Comparison of ENCODE assay signal across 31 mouse cellular contexts in genomic region chr13:37885392-37885791, GRCm38 (mm10).
DNase-seq lines count a peak whose midpoint lies in the region; ATAC-seq and TF ChIP-seq lines count a peak whose summit lies in the region.
"Had no signal": no experiment of that assay in that cellular context is flagged by ENCODE, and none has a peak within 500 bp of the region (broad histone marks: within the 10 kb centered on the region; RNA-seq: fewer than 3 reads in every experiment).

No protein-coding gene starts in this region.

- H3K4me1 ChIP-seq in G1E (ENCODE audit: insufficient read depth, low read depth, low read length) = peaks cover 83% of the 10 kb centered on the region
- H3K4me1 ChIP-seq in liver, embryonic 12.5 days = peaks cover 94% of the 10 kb centered on the region
- H3K4me1 ChIP-seq in liver, postnatal 0 days (ENCODE audit: insufficient read depth) = peaks cover 69% of the 10 kb centered on the region
- H3K4me1 ChIP-seq: forebrain, embryonic 15.5 days; midbrain, embryonic 15.5 days had no signal

- peak; percentile 18; the same call in 1 of the 2 replicates for ATAC-seq in G1E (ENCODE audit: extremely low read depth, insufficient number of reproducible peaks, low FRiP score, poor library complexity, severe bottlenecking)
- peak; percentile 85 for ATAC-seq in liver, embryonic 12.5 days
- ATAC-seq in liver, postnatal 0 days = peak; percentile 35
- no peak for ATAC-seq in cerebellum, adult (ENCODE audit: insufficient number of reproducible peaks, low FRiP score, low TSS enrichment)
- ATAC-seq: forebrain, embryonic 15.5 days; intestine, embryonic 16.5 days; midbrain, embryonic 15.5 days had no signal

- H3K9ac ChIP-seq in liver, embryonic 12.5 days = peak overlapping the region; percentile 28; the same call in 1 of the 2 replicates
- H3K9ac ChIP-seq in liver, postnatal 0 days (replicated peaks) = no peak overlapping the region
- H3K9ac ChIP-seq: embryonic facial prominence, embryonic 12.5 days; forebrain, embryonic 15.5 days; heart, embryonic 12.5 days; hindbrain, embryonic 13.5 days; limb, embryonic 15.5 days; midbrain, embryonic 15.5 days; neural tube, embryonic 15.5 days had no signal

- H3K4me3 ChIP-seq in G1E (ENCODE audit: low read depth, low read length) = no peak overlapping the region
- 0 out of 2 replicates have a peak overlapping the region, but pooled peaks have one; percentile 1 for H3K4me3 ChIP-seq in liver, embryonic 12.5 days
- H3K4me3 ChIP-seq in liver, postnatal 0 days (ENCODE audit: low read depth, low read length) = no peak overlapping the region
- H3K4me3 ChIP-seq: embryonic facial prominence, embryonic 12.5 days; forebrain, embryonic 10.5 days; forebrain, embryonic 15.5 days; heart, embryonic 12.5 days; hindbrain, embryonic 13.5 days; limb, embryonic 10.5 days; limb, embryonic 15.5 days; midbrain, embryonic 10.5 days; midbrain, embryonic 15.5 days; neural tube, embryonic 15.5 days had no signal

- 40% methylated on average over 2 of the region's 2 CpGs for WGBS in liver, embryonic 12.5 days (ENCODE audit: insufficient replicate concordance)
- 53% methylated on average over 2 of the region's 2 CpGs for WGBS in liver, postnatal 0 days (ENCODE audit: insufficient replicate concordance)

- H3K9me3 ChIP-seq in G1E (replicated peaks) = no peaks in the 10 kb centered on the region
- H3K9me3 ChIP-seq in liver, embryonic 12.5 days (replicated peaks) = no peaks in the 10 kb centered on the region
- no peaks in the 10 kb centered on the region for H3K9me3 ChIP-seq in liver, postnatal 0 days (ENCODE audit: low read length)
- H3K9me3 ChIP-seq: embryonic facial prominence, embryonic 12.5 days; forebrain, embryonic 10.5 days; forebrain, embryonic 15.5 days; heart, embryonic 12.5 days; hindbrain, embryonic 13.5 days; limb, embryonic 10.5 days; limb, embryonic 15.5 days; midbrain, embryonic 10.5 days; midbrain, embryonic 15.5 days; neural tube, embryonic 15.5 days had no signal

- peaks cover 84% of the 10 kb centered on the region for H3K36me3 ChIP-seq in G1E (replicated peaks)
- H3K36me3 ChIP-seq in liver, embryonic 12.5 days = peaks cover 29% of the 10 kb centered on the region
- H3K36me3 ChIP-seq in liver, postnatal 0 days (replicated peaks; ENCODE audit: insufficient read depth, low read length) = peaks cover 15% of the 10 kb centered on the region
- H3K36me3 ChIP-seq: embryonic facial prominence, embryonic 12.5 days; forebrain, embryonic 15.5 days; hindbrain, embryonic 13.5 days; midbrain, embryonic 15.5 days; neural tube, embryonic 15.5 days had no signal

- no peaks in the 10 kb centered on the region for H3K27me3 ChIP-seq in G1E (ENCODE audit: insufficient read depth, low read length)
- no peaks in the 10 kb centered on the region for H3K27me3 ChIP-seq in liver, embryonic 12.5 days (replicated peaks)
- H3K27me3 ChIP-seq in liver, postnatal 0 days (ENCODE audit: insufficient read depth, low read length) = no peaks in the 10 kb centered on the region
- H3K27me3 ChIP-seq: embryonic facial prominence, embryonic 12.5 days; forebrain, embryonic 15.5 days; heart, embryonic 12.5 days; hindbrain, embryonic 13.5 days; limb, embryonic 15.5 days; midbrain, embryonic 15.5 days; neural tube, embryonic 15.5 days had no signal

- no peak for TF ChIP-seq EP300 in liver, postnatal 0 days (IDR thresholded peaks at IDR 0.05; ENCODE audit: low read depth)

- peak overlapping the region; percentile 78 for H3K27ac ChIP-seq in liver, embryonic 12.5 days
- peak overlapping the region; percentile 24; the same call in 1 of the 2 replicates for H3K27ac ChIP-seq in liver, postnatal 0 days (ENCODE audit: low read depth)
- H3K27ac ChIP-seq: embryonic facial prominence, embryonic 12.5 days; forebrain, embryonic 10.5 days; forebrain, embryonic 15.5 days; hindbrain, embryonic 13.5 days; kidney, postnatal 0 days; limb, embryonic 10.5 days; limb, embryonic 15.5 days; macrophage; midbrain, embryonic 10.5 days; midbrain, embryonic 15.5 days; neural tube, embryonic 15.5 days had no signal

- peak; percentile 31 for DNase-seq in G1E (ENCODE audit: low spot score)
- DNase-seq in c-Kit-positive CD71-positive TER-119-positive erythroid progenitor cells, embryonic 14.5 days (ENCODE audit: low spot score) = peak; percentile 68
- no peak for DNase-seq in liver, postnatal 0 days
- no peak for DNase-seq in adrenal gland, postnatal 36 days
- DNase-seq in adrenal gland, postnatal 10 days = no peak
- DNase-seq: B cell, adult 2 months; cerebellum, adult 11 months; cerebellum, adult 9-10 months; cerebellum, postnatal 36 days; embryo, embryonic 11 days; gastrocnemius, postnatal 10 days; heart, postnatal 4 days; kidney, adult 8-10 months; layer of hippocampus, adult 9-11 months; right cerebral cortex, postnatal 25 days; thymus, postnatal 25 days had no signal

- peak overlapping the region; percentile 51 for H3K4me2 ChIP-seq in liver, embryonic 12.5 days
- H3K4me2 ChIP-seq in liver, postnatal 0 days (ENCODE audit: low read depth, low read length) = no peak overlapping the region
- H3K4me2 ChIP-seq: embryonic facial prominence, embryonic 12.5 days; forebrain, embryonic 15.5 days; heart, embryonic 12.5 days; hindbrain, embryonic 13.5 days; limb, embryonic 15.5 days; midbrain, embryonic 15.5 days; neural tube, embryonic 15.5 days had no signal

- TF ChIP-seq CTCF in G1E (IDR thresholded peaks at IDR 0.05; ENCODE audit: low read depth, low read length) = no peak
- TF ChIP-seq CTCF in liver, postnatal 0 days (IDR thresholded peaks at IDR 0.05; ENCODE audit: low read depth) = no peak

Comparison
In these comparisons a context has a peak if more than half of its experiments do, and no peak if none do; other contexts are left out.
1. DNase-seq: peak in G1E (single experiment) and c-Kit-positive CD71-positive TER-119-positive erythroid progenitor cells, embryonic 14.5 days (single experiment); none in liver, postnatal 0 days (single experiment), adrenal gland, postnatal 36 days (0 of 2) and adrenal gland, postnatal 10 days (single experiment).